Mouse (Mus musculus): ENCODE measurements around the gene Tet3.

DNA sequence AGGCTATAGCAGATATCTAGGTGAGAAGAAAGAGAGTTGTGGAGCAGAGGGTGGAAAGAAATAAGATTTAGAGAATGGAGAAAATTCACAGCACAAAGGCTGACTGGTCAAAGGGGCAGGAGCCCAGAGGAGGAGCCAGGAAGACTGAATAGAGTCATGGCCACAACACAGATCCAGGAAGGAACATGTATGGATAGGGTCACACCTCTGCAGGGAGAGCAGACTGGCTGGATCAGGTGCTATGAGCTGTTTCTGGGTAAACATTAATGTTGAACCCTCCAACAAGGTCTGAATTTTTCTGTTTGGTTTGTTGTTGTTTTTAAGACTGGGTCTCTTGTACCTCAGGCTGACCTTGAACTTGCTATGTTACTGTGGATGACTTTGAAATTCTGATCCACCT, 5.1 kb upstream of the Tet3 start:
- no peak for TF ChIP-seq CTCF (IDR thresholded peaks at IDR 0.05; ENCODE audit: extremely low read depth, insufficient read length, insufficient replicate concordance, low read depth, low read length)
- TF ChIP-seq POLR2A (IDR thresholded peaks at IDR 0.05; ENCODE audit: low read depth, low read length), result no peak
